Comparison of ENCODE assay signal across 10 mouse cellular contexts in the genomic region with DNA sequence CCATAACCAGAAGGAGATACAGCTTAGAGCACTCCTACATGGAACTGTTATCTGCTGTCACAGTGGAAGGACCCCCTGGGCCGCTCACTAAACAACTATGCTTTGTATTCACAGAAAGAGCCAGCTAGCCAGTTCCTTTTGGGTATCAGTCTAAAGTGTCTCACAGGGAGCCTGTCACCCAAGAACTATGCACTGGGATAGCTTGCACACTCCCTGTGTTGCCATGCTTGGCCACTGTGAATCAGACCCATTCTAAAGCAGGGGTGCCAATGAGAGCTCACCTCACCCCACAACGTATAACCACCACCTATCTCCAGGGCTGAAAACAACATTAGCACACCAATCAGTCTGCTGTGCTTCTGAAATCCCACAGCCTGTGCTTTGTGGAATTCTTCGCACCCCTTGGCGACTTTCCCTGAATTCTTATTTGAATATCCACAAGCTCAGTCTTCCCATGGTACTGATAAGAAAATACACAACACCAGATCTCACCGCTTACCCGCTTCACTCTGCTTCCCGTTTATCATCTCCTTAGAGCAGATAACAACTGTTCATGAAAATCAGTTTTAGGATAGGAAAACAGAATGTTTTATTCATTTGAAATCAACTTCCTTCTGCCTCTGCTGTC.
DNase-seq lines count a peak whose midpoint lies in the region; ATAC-seq and TF ChIP-seq lines count a peak whose summit lies in the region.
"Had no signal": no experiment of that assay in that cellular context is flagged by ENCODE, and none has a peak within 500 bp of the region (broad histone marks: within the 10 kb centered on the region; RNA-seq: fewer than 3 reads in every experiment).

No protein-coding gene starts in this region.

- H3K9ac ChIP-seq in heart, embryonic 16.5 days (ENCODE audit: low read length) = no peak overlapping the region
- no peak overlapping the region for H3K9ac ChIP-seq in stomach, embryonic 14.5 days (replicated peaks; ENCODE audit: low read depth, low read length)
- H3K9ac ChIP-seq in stomach, postnatal 0 days (ENCODE audit: low read length) = no peak overlapping the region
- H3K9ac ChIP-seq in hindbrain, embryonic 16.5 days (ENCODE audit: low read depth, low read length) = no peak overlapping the region; the same call in 1 of the 2 replicates
- H3K9ac ChIP-seq: liver, embryonic 12.5 days had no signal

- ATAC-seq in heart, embryonic 16.5 days (replicated peaks; ENCODE audit: extremely low read depth, insufficient read depth, low FRiP score) = peak; percentile 20; the same call in 1 of the 2 replicates
- no peak for ATAC-seq in stomach, embryonic 14.5 days (ENCODE audit: insufficient number of reproducible peaks, insufficient read depth, low FRiP score, low read depth)
- no peak for ATAC-seq in stomach, postnatal 0 days (ENCODE audit: low FRiP score, low TSS enrichment)
- ATAC-seq in hindbrain, embryonic 16.5 days = 0 out of 2 replicates have a peak, but pooled peaks have one; percentile 2
- ATAC-seq: liver, embryonic 12.5 days had no signal

- no peak for TF ChIP-seq CTCF in stomach, postnatal 0 days (IDR thresholded peaks at IDR 0.05; ENCODE audit: low read depth)
- TF ChIP-seq CTCF in kidney, adult 2 months (conservative IDR thresholded peaks at IDR 0.05; ENCODE audit: insufficient read depth, insufficient read length, low read depth, low read length) = no peak

- 21% methylated on average over 7 of the region's 7 CpGs for WGBS in heart, embryonic 16.5 days
- 25% methylated on average over 7 of the region's 7 CpGs for WGBS in heart, embryonic 10.5 days
- 42% methylated on average over 7 of the region's 7 CpGs for WGBS in stomach, embryonic 14.5 days
- 44% methylated on average over 7 of the region's 7 CpGs for WGBS in stomach, postnatal 0 days
- WGBS in hindbrain, embryonic 16.5 days = 25% methylated on average over 7 of the region's 7 CpGs
- WGBS in kidney, adult 2 months = 81% methylated on average over 7 of the region's 7 CpGs

- peak overlapping the region; percentile 43 for H3K27ac ChIP-seq in heart, embryonic 16.5 days (ENCODE audit: low read length)
- no peak overlapping the region for H3K27ac ChIP-seq in heart, embryonic 10.5 days
- peak overlapping the region; percentile 86; the same call in 1 of the 2 replicates for H3K27ac ChIP-seq in stomach, embryonic 14.5 days (ENCODE audit: low read length)
- H3K27ac ChIP-seq in stomach, postnatal 0 days (replicated peaks) = no peak overlapping the region
- H3K27ac ChIP-seq in hindbrain, embryonic 16.5 days (ENCODE audit: low read depth, low read length) = peak overlapping the region; percentile 83
- H3K27ac ChIP-seq in kidney, adult 2 months (ENCODE audit: insufficient read depth, low read depth, low read length) = no peak overlapping the region
- H3K27ac ChIP-seq: liver, embryonic 12.5 days had no signal

- no peaks in the 10 kb centered on the region for H3K27me3 ChIP-seq in heart, embryonic 16.5 days (ENCODE audit: control insufficient read depth, insufficient read depth, low read length)
- H3K27me3 ChIP-seq in heart, embryonic 10.5 days (ENCODE audit: insufficient read depth, poor library complexity, severe bottlenecking) = no peaks in the 10 kb centered on the region
- no peaks in the 10 kb centered on the region for H3K27me3 ChIP-seq in stomach, embryonic 14.5 days (ENCODE audit: control insufficient read depth, insufficient read depth, low read length)
- no peaks in the 10 kb centered on the region for H3K27me3 ChIP-seq in stomach, postnatal 0 days (ENCODE audit: control insufficient read depth, insufficient read depth, low read length)
- H3K27me3 ChIP-seq in hindbrain, embryonic 16.5 days (replicated peaks; ENCODE audit: control insufficient read depth, insufficient read depth, low read length) = no peaks in the 10 kb centered on the region
- H3K27me3 ChIP-seq in kidney, adult 2 months (replicated peaks; ENCODE audit: control insufficient read depth, insufficient read depth, low read length) = no peaks in the 10 kb centered on the region
- H3K27me3 ChIP-seq: liver, embryonic 12.5 days had no signal

- no peak for DNase-seq in heart, embryonic 10.5 days (ENCODE audit: low spot score)
- no peak for DNase-seq in stomach, postnatal 0 days (ENCODE audit: low spot score)
- no peak for DNase-seq in cerebellum, adult 11 months
- DNase-seq in kidney, adult 2 months = no peak
- DNase-seq in adrenal gland, postnatal 14 days = no peak
- DNase-seq: thymus, postnatal 14 days had no signal

- H3K4me3 ChIP-seq in heart, embryonic 16.5 days (ENCODE audit: low read length) = no peak overlapping the region
- H3K4me3 ChIP-seq in heart, embryonic 10.5 days = no peak overlapping the region
- no peak overlapping the region for H3K4me3 ChIP-seq in stomach, embryonic 14.5 days (ENCODE audit: low read depth, low read length)
- H3K4me3 ChIP-seq in stomach, postnatal 0 days (ENCODE audit: low read depth, low read length) = no peak overlapping the region
- H3K4me3 ChIP-seq in hindbrain, embryonic 16.5 days (ENCODE audit: low read length) = no peak overlapping the region
- H3K4me3 ChIP-seq in kidney, adult 2 months (ENCODE audit: insufficient read depth, low read depth, low read length) = no peak overlapping the region
- H3K4me3 ChIP-seq: liver, embryonic 12.5 days had no signal

- peaks cover 17% of the 10 kb centered on the region for H3K36me3 ChIP-seq in heart, embryonic 16.5 days (ENCODE audit: control insufficient read depth, insufficient read depth)
- H3K36me3 ChIP-seq in heart, embryonic 10.5 days = no peaks in the 10 kb centered on the region
- H3K36me3 ChIP-seq in stomach, embryonic 14.5 days (ENCODE audit: control insufficient read depth, insufficient read depth, low read length) = peaks cover 20% of the 10 kb centered on the region
- H3K36me3 ChIP-seq in stomach, postnatal 0 days (ENCODE audit: control insufficient read depth, insufficient read depth, low read length) = no peaks in the 10 kb centered on the region
- peaks cover 23% of the 10 kb centered on the region for H3K36me3 ChIP-seq in hindbrain, embryonic 16.5 days (ENCODE audit: control insufficient read depth, insufficient read depth, low read length)
- H3K36me3 ChIP-seq in kidney, adult 2 months (ENCODE audit: control insufficient read depth, insufficient read depth, low read length) = no peaks in the 10 kb centered on the region
- H3K36me3 ChIP-seq: liver, embryonic 12.5 days had no signal

- no peaks in the 10 kb centered on the region for H3K9me3 ChIP-seq in heart, embryonic 16.5 days (replicated peaks; ENCODE audit: control insufficient read depth, low read length)
- no peaks in the 10 kb centered on the region for H3K9me3 ChIP-seq in heart, embryonic 10.5 days
- no peaks in the 10 kb centered on the region for H3K9me3 ChIP-seq in stomach, embryonic 14.5 days (ENCODE audit: control insufficient read depth, low read depth, low read length)
- H3K9me3 ChIP-seq in stomach, postnatal 0 days (ENCODE audit: control insufficient read depth, low read length) = no peaks in the 10 kb centered on the region
- no peaks in the 10 kb centered on the region for H3K9me3 ChIP-seq in hindbrain, embryonic 16.5 days (ENCODE audit: control insufficient read depth, low read length)
- H3K9me3 ChIP-seq: liver, embryonic 12.5 days had no signal

- no peak for TF ChIP-seq EP300 in stomach, postnatal 0 days (optimal IDR thresholded peaks at IDR 0.05)

- H3K4me1 ChIP-seq in heart, embryonic 16.5 days (ENCODE audit: control insufficient read depth, insufficient read depth, low read length) = peaks cover 34% of the 10 kb centered on the region
- peaks cover 34% of the 10 kb centered on the region for H3K4me1 ChIP-seq in heart, embryonic 10.5 days
- H3K4me1 ChIP-seq in stomach, embryonic 14.5 days (ENCODE audit: control insufficient read depth, insufficient read depth, low read length) = peaks cover 27% of the 10 kb centered on the region
- 0 out of 2 replicates have a peak, but pooled peaks cover 3% of the 10 kb centered on the region for H3K4me1 ChIP-seq in stomach, postnatal 0 days (replicated peaks; ENCODE audit: control insufficient read depth, insufficient read depth)
- peaks cover 38% of the 10 kb centered on the region for H3K4me1 ChIP-seq in hindbrain, embryonic 16.5 days (ENCODE audit: control insufficient read depth, insufficient read depth, low read depth, low read length)
- no peaks in the 10 kb centered on the region for H3K4me1 ChIP-seq in kidney, adult 2 months (ENCODE audit: control insufficient read depth, insufficient read depth, low read length)
- H3K4me1 ChIP-seq: liver, embryonic 12.5 days had no signal

- TF ChIP-seq POLR2A in kidney, adult 2 months (IDR thresholded peaks at IDR 0.05; ENCODE audit: low read depth, low read length) = no peak

- no peak overlapping the region for H3K4me2 ChIP-seq in heart, embryonic 16.5 days (ENCODE audit: low read depth, low read length)
- no peak overlapping the region for H3K4me2 ChIP-seq in stomach, embryonic 14.5 days (replicated peaks; ENCODE audit: low read depth, low read length)
- no peak overlapping the region for H3K4me2 ChIP-seq in stomach, postnatal 0 days (replicated peaks; ENCODE audit: low read depth)
- 0 out of 2 replicates have a peak overlapping the region, but pooled peaks have one; percentile 9 for H3K4me2 ChIP-seq in hindbrain, embryonic 16.5 days (ENCODE audit: low read length)
- H3K4me2 ChIP-seq: liver, embryonic 12.5 days had no signal

Comparison
In these comparisons a context has a peak if more than half of its experiments do, and no peak if none do; other contexts are left out.
1. H3K27ac ChIP-seq: peak in heart, embryonic 16.5 days (single experiment), stomach, embryonic 14.5 days (single experiment) and hindbrain, embryonic 16.5 days (single experiment); none in heart, embryonic 10.5 days (single experiment), stomach, postnatal 0 days (single experiment) and kidney, adult 2 months (single experiment).
2. ATAC-seq: peak in heart, embryonic 16.5 days (single experiment) and hindbrain, embryonic 16.5 days (single experiment); none in stomach, embryonic 14.5 days (single experiment) and stomach, postnatal 0 days (single experiment).